Mouse (Mus musculus): ENCODE measurements at regions not wholly inside any gene's neighbourhood (a gene's known extent, or its start where the extent isn't known, plus 50 kb on each side); places are given as distances from the start of the nearest gene placed in this dataset.

- no peak overlapping the region for H3K9ac ChIP-seq
- no peaks in the 10 kb centered on the region for H3K36me3 ChIP-seq (ENCODE audit: poor library complexity, severe bottlenecking)
- H3K9me3 ChIP-seq (replicated peaks) = no peaks in the 10 kb centered on the region
- H3K27me3 ChIP-seq = no peaks in the 10 kb centered on the region
- H3K4me2 ChIP-seq = no peak overlapping the region
- no peak for ATAC-seq
- no peak overlapping the region for H3K27ac ChIP-seq
- H3K4me1 ChIP-seq = no peaks in the 10 kb centered on the region
- H3K4me3 ChIP-seq = no peak overlapping the region
Observed at GRCm38 (mm10) chr16:25224801-25225200, 61.8 kb upstream of the Tprg start.
